Mouse (Mus musculus) heart, embryonic 11.5 days (tissue): Measurements from ENCODE around the gene Rsph4a. TPM values are rescaled to one million over a fixed set of nuclear protein-coding genes. Genes with fewer than 3 reads are reported as not detected.
"Not testable (repeated sequence)": the region's sequence is repeated elsewhere in the genome, so short reads cannot be mapped to it uniquely, and the experiment has no call there.

Source experiments
- ATAC-seq: fragments of 200-750 bp; cut with Nextera tagmentation; replicated peaks from 2 replicates; pipeline ENCODE4 v1.8.0; 2017; ENCODE audit warnings: moderate library complexity; ENCODE audit not compliant: insufficient number of reproducible peaks, low FRiP score, low TSS enrichment
- H3K27ac ChIP-seq: fragments of 300-500 bp; sonication (generic); 2 replicates; pipeline ENCODE4 v1.5.1; 2014; ENCODE audit warnings: mild to moderate bottlenecking, low read depth, low read length
- H3K27me3 ChIP-seq: fragments of 300-500 bp; sonication (generic); 2 replicates; pipeline ENCODE4 v1.6.1; 2014; ENCODE audit warnings: mild to moderate bottlenecking, low read length, mixed read lengths; ENCODE audit not compliant: control insufficient read depth, insufficient read depth
- H3K36me3 ChIP-seq: fragments of 300-500 bp; sonication (generic); 2 replicates; pipeline ENCODE4 v1.6.1; 2014; ENCODE audit warnings: mild to moderate bottlenecking, low read length, moderate library complexity, mixed read lengths; ENCODE audit not compliant: control insufficient read depth, insufficient read depth
- H3K4me1 ChIP-seq: fragments of 300-500 bp; sonication (generic); 2 replicates; pipeline ENCODE4 v1.6.1; 2014; ENCODE audit warnings: low read length; ENCODE audit not compliant: control insufficient read depth, insufficient read depth
- H3K4me2 ChIP-seq: fragments of 300-500 bp; sonication (generic); 2 replicates; pipeline ENCODE4 v1.6.1; 2014; ENCODE audit warnings: mild to moderate bottlenecking, moderate library complexity
- H3K4me3 ChIP-seq: fragments of 300-500 bp; sonication (generic); 2 replicates; pipeline ENCODE4 v1.5.1; 2014; ENCODE audit warnings: low read depth, low read length
- H3K9ac ChIP-seq: fragments of 300-500 bp; sonication (generic); 2 replicates; pipeline ENCODE4 v1.6.1; 2014; ENCODE audit warnings: mild to moderate bottlenecking, low read depth, low read length, moderate library complexity
- H3K9me3 ChIP-seq: fragments of 300-500 bp; sonication (generic); replicated peaks from 2 replicates; pipeline ENCODE4 v1.6.1; 2016; ENCODE audit warnings: low read length; ENCODE audit not compliant: control insufficient read depth
- WGBS: fragments of 180-500 bp; shearing (Covaris S2); extraction: QIAGEN DNeasy Blood & Tissue Kit; methylation state at CpG from one replicate; pipeline ENCODE4 v1.1.7; 2014; ENCODE audit not compliant: insufficient replicate concordance; 5-methylcytosine and 5-hydroxymethylcytosine counted together
- polyA plus RNA-seq: library from polyadenylated mRNA; unstranded; fragments of >200 nt; fragmentation: Nextera tagmentation; extraction: Ambion mirVana; gene quantifications from 2 replicates; pipeline ENCODE4 v1.2.1, GENCODE M21; 2014

Rsph4a gene
- not detected in 2 replicates for polyA plus RNA-seq

DNA sequence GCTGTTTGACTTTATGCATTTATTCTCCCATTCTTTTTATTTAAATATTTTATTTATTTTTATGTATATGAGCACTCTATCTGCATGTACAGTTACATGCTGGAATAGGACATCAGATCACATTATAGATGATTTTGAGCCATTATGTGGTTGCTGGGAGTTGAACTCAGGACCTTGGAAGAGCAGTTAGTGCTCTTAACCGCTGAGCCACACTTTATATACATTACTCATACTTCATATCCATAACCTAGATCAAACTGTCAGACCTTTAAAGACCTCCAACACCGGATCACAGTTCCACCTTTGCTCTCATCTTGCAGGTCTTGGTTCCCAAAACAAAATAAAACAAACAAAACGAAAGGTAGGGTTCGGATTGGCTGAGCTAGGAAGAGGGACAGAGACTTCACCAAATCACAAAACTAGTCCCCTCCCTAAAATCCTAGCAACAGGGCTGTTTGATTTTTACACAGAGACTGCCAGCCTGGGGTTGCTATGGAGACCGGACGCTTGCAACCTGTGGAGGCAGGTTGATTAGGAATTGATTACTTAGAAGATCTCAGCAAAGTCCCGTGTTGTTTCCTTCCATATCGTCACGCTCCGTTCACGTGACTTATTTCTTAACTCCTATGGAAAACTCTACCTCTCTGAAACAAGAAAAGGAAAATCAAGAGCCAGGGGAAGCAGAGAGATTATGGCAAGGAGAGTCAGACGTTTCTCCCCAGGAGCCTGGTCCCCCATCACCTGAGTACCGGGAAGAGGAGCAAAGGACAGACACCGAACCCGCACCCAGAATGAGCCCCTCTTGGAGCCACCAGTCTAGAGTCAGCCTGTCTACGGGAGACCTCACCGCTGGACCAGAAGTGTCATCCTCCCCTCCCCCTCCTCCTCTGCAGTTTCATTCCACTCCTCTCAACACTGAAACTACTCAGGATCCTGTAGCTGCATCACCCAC, at the start of gene Rsph4a:
Rsph4a (plus strand) TSS at position 582 of the 952 bp plus-strand sequence.
- no peaks in the 10 kb centered on the region for H3K4me1 ChIP-seq
- no peaks in the 10 kb centered on the region for H3K36me3 ChIP-seq
- 6% methylated on average over 17 of the region's 17 CpGs for WGBS
- no peak within 1 kb of the TSS for H3K27ac ChIP-seq
- H3K9ac ChIP-seq: peak within 1 kb of the TSS; percentile 44; the same call in 1 of the 2 replicates
- peak within 1 kb of the TSS; percentile 49 for H3K4me3 ChIP-seq
- ATAC-seq: peak; percentile 67; the same call in 1 of the 2 replicates
- H3K27me3 ChIP-seq: no peaks in the 10 kb centered on the region
- H3K9me3 ChIP-seq: no peaks in the 10 kb centered on the region
- peak within 1 kb of the TSS; percentile 69 for H3K4me2 ChIP-seq

DNA sequence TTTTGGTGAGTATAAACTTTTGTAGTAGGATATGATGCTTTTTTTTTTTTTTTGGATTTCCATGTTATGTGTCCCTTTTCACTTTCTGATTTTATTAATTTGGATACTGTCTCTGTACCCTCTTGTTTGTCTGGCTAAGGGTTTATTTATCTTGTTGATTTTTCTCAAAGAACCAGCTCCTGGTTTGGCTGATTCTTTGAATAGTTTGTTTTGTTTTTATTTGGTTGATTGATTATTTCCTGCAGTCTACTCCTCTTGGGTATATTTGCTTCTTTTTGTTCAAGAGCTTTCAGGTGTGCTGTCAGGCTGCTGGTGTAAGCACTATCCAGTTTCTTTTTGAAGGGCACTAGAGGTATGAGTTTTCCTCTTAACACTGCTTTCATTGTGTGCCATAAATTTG, 47.5 kb upstream of the Rsph4a start, which contains the start of gene Sult3a1:
Sult3a1 (plus strand) TSS at position 301 of the 400 bp plus-strand sequence.
- no peaks in the 10 kb centered on the region for H3K27me3 ChIP-seq
- H3K36me3 ChIP-seq: no peaks in the 10 kb centered on the region
- H3K4me2 ChIP-seq: no peak within 1 kb of the TSS
- no peaks in the 10 kb centered on the region for H3K9me3 ChIP-seq
- H3K4me1 ChIP-seq: no peaks in the 10 kb centered on the region
- no peak within 1 kb of the TSS for H3K9ac ChIP-seq
- H3K4me3 ChIP-seq: no peak within 1 kb of the TSS
- H3K27ac ChIP-seq: no peak within 1 kb of the TSS
- no peak for ATAC-seq

DNA sequence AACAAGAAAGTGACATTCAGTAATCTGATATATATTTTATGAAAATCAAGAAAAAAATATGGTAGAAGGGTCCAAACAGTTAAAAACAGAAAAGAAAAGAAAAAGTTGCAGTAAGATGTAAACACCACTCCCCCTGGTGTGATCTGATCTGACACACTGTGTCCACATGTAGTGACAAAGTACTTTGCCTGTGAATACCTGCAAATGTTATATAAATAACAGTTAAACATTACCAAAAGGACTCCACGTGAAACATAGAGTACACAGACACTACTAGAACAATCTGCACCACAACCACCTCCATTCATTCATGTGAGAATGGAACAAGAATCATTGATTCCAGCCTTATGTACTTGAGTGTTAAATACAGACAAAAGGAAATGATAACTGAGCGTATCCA, 38.9 kb upstream of the Rsph4a start:
- no peak for ATAC-seq

DNA sequence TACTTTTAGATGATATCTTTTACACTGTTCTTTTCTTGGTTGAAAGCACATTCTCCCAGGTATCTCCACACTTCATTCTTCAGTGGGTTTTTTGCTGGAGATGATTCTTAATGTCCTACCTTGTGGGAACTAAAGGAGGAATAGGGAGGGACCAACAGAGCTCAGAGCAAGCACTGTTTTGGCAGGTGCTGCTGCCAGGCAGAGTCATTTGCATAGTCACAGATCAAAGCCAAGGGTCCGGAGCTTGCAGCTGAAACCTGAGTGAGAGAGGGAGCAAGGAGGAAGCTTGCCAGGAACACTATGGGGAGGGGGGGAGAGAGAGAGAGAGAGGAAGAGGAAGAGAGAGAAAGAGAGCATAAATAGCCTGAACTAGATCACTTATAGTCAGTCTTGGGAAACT, 34.5 kb upstream of the Rsph4a start:
- no peak overlapping the region for H3K27ac ChIP-seq
- 10% methylated on average over 1 of the region's 1 CpGs for WGBS
- no peak overlapping the region for H3K4me3 ChIP-seq
- no peak for ATAC-seq
- no peaks in the 10 kb centered on the region for H3K27me3 ChIP-seq
- H3K9me3 ChIP-seq: no peaks in the 10 kb centered on the region
- no peaks in the 10 kb centered on the region for H3K4me1 ChIP-seq
- no peak overlapping the region for H3K9ac ChIP-seq
- H3K36me3 ChIP-seq: no peaks in the 10 kb centered on the region
- H3K4me2 ChIP-seq: no peak overlapping the region

More for the DNA sequence above, 38.9 kb upstream of the Rsph4a start:
- Histone ChIP-seq H3K9ac (no peak overlapping the region), H3K27ac (no peak overlapping the region), H3K4me1 (no peaks in the 10 kb centered on the region), H3K4me2 (no peak overlapping the region), H3K36me3 (no peaks in the 10 kb centered on the region), H3K4me3 (no peak overlapping the region), H3K9me3 (no peaks in the 10 kb centered on the region), H3K27me3 (no peaks in the 10 kb centered on the region)
- 65% methylated on average over 2 of the region's 2 CpGs for WGBS

DNA sequence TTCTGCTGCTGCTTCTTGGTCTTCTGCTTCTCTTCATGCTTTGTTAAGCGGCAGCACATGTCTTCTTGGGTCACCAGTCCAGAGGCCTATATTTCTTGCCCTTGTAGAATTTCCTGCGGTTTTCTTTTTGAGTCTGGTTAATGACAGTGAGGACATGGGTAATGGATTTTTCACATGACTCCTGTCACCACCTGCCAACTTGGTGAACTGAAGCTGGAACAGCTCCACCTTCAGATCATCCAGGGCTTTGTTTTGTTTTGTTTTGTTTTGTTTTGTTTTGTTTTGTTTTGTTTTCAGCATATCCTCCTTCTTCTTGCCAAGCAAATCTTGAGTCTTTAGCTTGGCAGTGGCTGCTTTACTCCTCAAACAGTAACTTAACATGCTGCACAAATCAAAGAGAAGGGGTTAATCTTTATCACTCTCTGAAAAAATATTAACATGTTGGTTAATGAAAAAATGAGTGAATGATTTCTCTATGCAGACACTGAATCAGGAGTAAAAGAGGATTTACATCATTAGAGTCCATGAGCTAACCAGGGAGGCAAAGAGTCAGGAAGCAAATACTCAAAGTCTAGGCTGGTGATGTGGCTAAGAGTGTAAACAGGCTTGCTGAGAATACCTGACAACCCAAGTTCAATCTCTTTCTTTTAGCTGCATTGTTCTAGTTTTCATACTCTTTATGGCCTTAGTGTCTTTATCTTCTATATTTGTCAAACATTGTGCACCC, 32.1 kb upstream of the Rsph4a start:
- no peak overlapping the region for H3K4me2 ChIP-seq
- H3K9me3 ChIP-seq: no peaks in the 10 kb centered on the region
- WGBS: 73% methylated on average over 2 of the region's 2 CpGs

DNA sequence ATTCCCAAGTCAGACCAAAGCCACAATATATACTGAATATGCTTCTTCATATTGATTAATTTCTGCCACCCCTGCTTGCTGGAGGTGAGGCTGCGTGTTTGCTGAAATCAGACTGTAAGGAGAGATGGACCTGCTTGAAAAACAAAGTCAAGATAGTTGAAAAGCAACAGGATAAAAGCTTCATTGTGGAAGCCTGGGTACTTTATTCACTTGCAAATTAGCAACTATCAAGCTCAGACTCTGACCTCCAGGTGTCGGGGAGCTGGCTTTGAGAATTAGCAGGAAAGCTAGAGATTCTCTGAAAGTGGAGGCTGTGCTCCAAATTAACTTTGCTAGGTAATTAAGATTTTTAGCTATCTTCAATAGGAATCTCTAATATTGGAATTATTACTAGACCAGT, 22.5 kb upstream of the Rsph4a start:
- WGBS: 80% methylated on average over 2 of the region's 2 CpGs
- ATAC-seq, H3K9ac ChIP-seq, H3K4me2 ChIP-seq, H3K4me3 ChIP-seq, H3K4me1 ChIP-seq, H3K27me3 ChIP-seq, H3K27ac ChIP-seq, H3K36me3 ChIP-seq, H3K9me3 ChIP-seq: not testable (repeated sequence)

More for the DNA sequence above, 32.1 kb upstream of the Rsph4a start:
- no peak overlapping the region for H3K4me3 ChIP-seq
- ATAC-seq: no peak
- H3K36me3 ChIP-seq: no peaks in the 10 kb centered on the region
- no peaks in the 10 kb centered on the region for H3K4me1 ChIP-seq
- no peak overlapping the region for H3K27ac ChIP-seq
- no peak overlapping the region for H3K9ac ChIP-seq
- no peaks in the 10 kb centered on the region for H3K27me3 ChIP-seq

DNA sequence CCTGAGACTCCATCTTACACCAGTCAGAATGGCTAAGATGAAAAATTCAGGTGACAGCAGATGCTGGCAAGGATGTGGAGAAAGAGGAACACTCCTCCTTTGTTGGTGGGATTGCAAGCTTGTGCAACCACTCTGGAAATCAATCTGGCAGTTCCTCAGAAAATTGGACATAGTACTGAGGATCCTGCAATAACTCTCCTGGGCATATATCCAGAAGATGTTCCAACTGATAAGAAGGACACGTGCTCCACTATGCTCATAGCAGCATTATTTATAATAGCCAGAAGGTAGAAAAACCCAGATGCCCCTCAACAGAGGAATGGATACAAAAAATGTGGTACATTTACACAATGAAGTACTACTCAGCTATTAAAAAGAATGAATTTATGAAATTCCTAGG, 3.4 kb upstream of the Rsph4a start:
- not testable (repeated sequence) for H3K4me3 ChIP-seq, H3K9me3 ChIP-seq, H3K27me3 ChIP-seq, H3K36me3 ChIP-seq, H3K27ac ChIP-seq, H3K4me1 ChIP-seq, ATAC-seq, H3K4me2 ChIP-seq, H3K9ac ChIP-seq
- WGBS: 81% methylated on average over 1 of the region's 1 CpGs

DNA sequence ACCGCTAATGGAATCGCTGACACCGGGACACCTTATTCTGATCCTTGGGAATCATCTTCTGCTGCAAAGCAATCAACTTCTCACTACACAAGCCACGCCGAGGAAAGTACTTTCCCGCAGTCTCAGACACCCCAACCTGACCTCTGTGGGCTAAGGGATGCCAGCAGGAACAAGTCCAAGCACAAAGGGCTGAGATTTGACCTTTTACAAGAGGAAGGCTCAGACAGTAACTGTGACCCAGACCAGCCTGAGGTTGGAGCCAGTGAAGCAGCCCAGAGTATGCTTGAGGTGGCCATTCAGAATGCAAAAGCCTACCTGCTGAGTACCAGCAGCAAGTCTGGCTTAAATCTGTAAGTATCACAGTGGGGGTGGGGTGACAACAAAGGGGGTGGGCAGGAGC, 578 bp downstream of the Rsph4a start:
- Histone ChIP-seq H3K9ac (peak overlapping the region; percentile 44; the same call in 1 of the 2 replicates), H3K4me3 (peak overlapping the region; percentile 49), H3K27ac (no peak overlapping the region), H3K36me3 (no peaks in the 10 kb centered on the region), H3K27me3 (no peaks in the 10 kb centered on the region), H3K4me2 (peak overlapping the region; percentile 69), H3K9me3 (no peaks in the 10 kb centered on the region), H3K4me1 (no peaks in the 10 kb centered on the region)
- ATAC-seq: no peak
- WGBS: 8% methylated on average over 6 of the region's 6 CpGs
